Mouse (Mus musculus) sigmoid colon, adult 10 weeks (tissue): ENCODE results near the gene Olfr530. TPM values are rescaled to one million over a fixed set of nuclear protein-coding genes. Genes with fewer than 3 reads are reported as not detected.

Experiments
- polyA plus RNA-seq: library from polyadenylated mRNA; stranded (reverse); fragments of 350-450 nt; fragmentation: Illumina TruSeq; extraction: RNeasy Lipid Tissue Mini Kit (QIAGEN cat#74804); gene quantifications from one replicate; pipeline ENCODE4 v1.2.3, GENCODE M21; 2014; ENCODE audit warnings: low read depth, low replicate concordance

Gene Olfr530
- polyA plus RNA-seq: not detected

GRCm38 (mm10) chr7:140376231-140376630 lies at the start of gene Olfr530:
Gene Olfr530 (minus strand): TSS chr7:140376331.

GRCm38 (mm10) chr7:140421539-140421938 lies 45.4 kb upstream of the Olfr530 start, which contains the start of gene Olfr532:
Gene Olfr532 (minus strand): TSS chr7:140421639.

GRCm38 (mm10) chr7:140402818-140403217 lies 26.7 kb upstream of the Olfr530 start, which contains the start of gene Olfr531:
Gene Olfr531 (minus strand): TSS chr7:140402918.

GRCm38 (mm10) chr7:140361571-140361970 lies 14.6 kb downstream of the Olfr530 start, which contains the start of gene Olfr60:
Gene Olfr60 (minus strand): TSS chr7:140361671.

GRCm38 (mm10) chr7:140333717-140334116 lies 42.4 kb downstream of the Olfr530 start, which contains the start of gene Olfr527:
Gene Olfr527 (plus strand): TSS chr7:140334017.

Other genes starting within 250 kb of the Olfr530 start
- gene Mtg1, start 238.8 kb downstream of the Olfr530 start, polyA plus RNA-seq: 3.2 TPM
- 0.73 TPM for gene Sprn, start 221.5 kb downstream of the Olfr530 start, polyA plus RNA-seq
- not detected for gene Olfr522, start 211.6 kb downstream of the Olfr530 start, polyA plus RNA-seq
- not detected for gene Olfr523, start 203.1 kb downstream of the Olfr530 start, polyA plus RNA-seq
- not detected for gene Olfr524, start 170.4 kb downstream of the Olfr530 start, polyA plus RNA-seq
- not detected for gene Cd163l1, start 158.1 kb downstream of the Olfr530 start, polyA plus RNA-seq
- not detected for gene 5830411N06Rik, start 129.0 kb downstream of the Olfr530 start, polyA plus RNA-seq
- gene Olfr525, start 55.5 kb downstream of the Olfr530 start, polyA plus RNA-seq: not detected
- not detected for gene Olfr527, start 42.3 kb downstream of the Olfr530 start, polyA plus RNA-seq
- gene Olfr60, start 14.7 kb downstream of the Olfr530 start, polyA plus RNA-seq: 0.16 TPM
- not detected for gene Olfr531, start 26.6 kb upstream of the Olfr530 start, polyA plus RNA-seq
- gene Olfr532, start 45.3 kb upstream of the Olfr530 start, polyA plus RNA-seq: not detected
- not detected for gene Olfr533, start 87.0 kb upstream of the Olfr530 start, polyA plus RNA-seq
- not detected for gene Olfr535, start 107.9 kb upstream of the Olfr530 start, polyA plus RNA-seq
- gene Olfr536, start 131.1 kb upstream of the Olfr530 start, polyA plus RNA-seq: not detected
- gene Olfr538, start 191.6 kb upstream of the Olfr530 start, polyA plus RNA-seq: not detected
- not detected for gene Olfr46, start 224.9 kb upstream of the Olfr530 start, polyA plus RNA-seq